Mouse (Mus musculus): ENCODE results near the gene Rrh.
A peak's percentile ranks its signal among the peaks of the same experiment; 100 is the strongest.

Gene Rrh

GRCm38 (mm10) chr3:129822206-129822775 is at the start of gene Rrh:
Rrh (minus strand) TSS chr3:129822587.
- DNase-seq: no peak

- DNase-seq: peak; percentile 53
These were observed 41.3 kb upstream of the Rrh start for GRCm38 (mm10) chr3:129863698-129864097.

- DNase-seq: no peak
These were observed 40.2 kb upstream of the Rrh start for GRCm38 (mm10) chr3:129862592-129862991.

GRCm38 (mm10) chr3:129846846-129847245 is 24.5 kb upstream of the Rrh start:
- no peak for DNase-seq

GRCm38 (mm10) chr3:129845868-129846267 is 23.5 kb upstream of the Rrh start:
- no peak for DNase-seq

GRCm38 (mm10) chr3:129838017-129838416 is 15.6 kb upstream of the Rrh start:
- DNase-seq: no peak

- no peak for DNase-seq
These were observed 14.6 kb upstream of the Rrh start for GRCm38 (mm10) chr3:129836965-129837364.

GRCm38 (mm10) chr3:129836051-129836697 is 13.8 kb upstream of the Rrh start:
- DNase-seq: no peak

GRCm38 (mm10) chr3:129835388-129835934 is 13.1 kb upstream of the Rrh start, which contains the start of gene Cfi:
Cfi (plus strand) TSS chr3:129835884.
- DNase-seq: no peak

- peak; percentile 95 for DNase-seq
These were observed 8.7 kb upstream of the Rrh start, which contains the start of gene Gar1 for GRCm38 (mm10) chr3:129831035-129831568. Gar1 (minus strand) TSS chr3:129831396.

GRCm38 (mm10) chr3:129830626-129831025 is 8.2 kb upstream of the Rrh start:
- peak; percentile 74 for DNase-seq

GRCm38 (mm10) chr3:129827691-129828090 is 5.3 kb upstream of the Rrh start:
- no peak for DNase-seq

GRCm38 (mm10) chr3:129826691-129827090 is 4.3 kb upstream of the Rrh start:
- no peak for DNase-seq

- no peak for DNase-seq
These were observed 2.5 kb upstream of the Rrh start for GRCm38 (mm10) chr3:129824891-129825290.

GRCm38 (mm10) chr3:129824146-129824545 is 1.8 kb upstream of the Rrh start:
- DNase-seq: no peak

- peak; percentile 21 for DNase-seq
These were observed 906 bp upstream of the Rrh start for GRCm38 (mm10) chr3:129823293-129823692.

- DNase-seq: no peak
These were observed 651 bp downstream of the Rrh start for GRCm38 (mm10) chr3:129821736-129822135.

GRCm38 (mm10) chr3:129820847-129821246 is 1.5 kb downstream of the Rrh start:
- no peak for DNase-seq

GRCm38 (mm10) chr3:129803765-129804164 is 18.6 kb downstream of the Rrh start, which contains the start of gene Lrit3:
Lrit3 (minus strand) TSS chr3:129804030.
- DNase-seq: no peak

GRCm38 (mm10) chr3:129799011-129799410 is 23.4 kb downstream of the Rrh start:
- no peak for DNase-seq

- no peak for DNase-seq
These were observed 23.8 kb downstream of the Rrh start for GRCm38 (mm10) chr3:129798551-129798950.

- no peak for DNase-seq
These were observed 25.0 kb downstream of the Rrh start for GRCm38 (mm10) chr3:129797341-129797740.

GRCm38 (mm10) chr3:129793801-129794200 is 28.6 kb downstream of the Rrh start:
- no peak for DNase-seq

- DNase-seq: no peak
These were observed 39.6 kb downstream of the Rrh start for GRCm38 (mm10) chr3:129782746-129783145.

All from thymus, postnatal 14 days (tissue).